Mouse (Mus musculus) myocyte (in vitro differentiated cells): Measurements from ENCODE around the gene Fgf2.

Experiments
- CEBPB ChIP-seq: IDR thresholded peaks from 2 replicates; pipeline ENCODE4 v1.6.1; 2011; ENCODE audit warnings: mild to moderate bottlenecking, moderate library complexity; ENCODE audit not compliant: poor library complexity, insufficient read depth, severe bottlenecking
- MAX ChIP-seq: IDR thresholded peaks from one replicate; pipeline ENCODE4 v1.6.1; 2011; ENCODE audit warnings: low read depth, mild to moderate bottlenecking, control low read depth
- MYOD1 ChIP-seq, 3 experiments: IDR thresholded peaks; one replicate each; pipeline ENCODE4 v1.6.1; 2011; ENCODE audit warnings: control low read depth in 2 of 3, low read depth in 2 of 3, mild to moderate bottlenecking in 2 of 3, moderate library complexity in 1 of 3; ENCODE audit not compliant: insufficient read length in 2 of 3, control insufficient read depth in 1 of 3
- REST ChIP-seq: IDR thresholded peaks from one replicate; pipeline ENCODE4 v1.6.1; 2011; ENCODE audit warnings: mild to moderate bottlenecking, control low read depth, moderate library complexity; ENCODE audit not compliant: insufficient read depth, insufficient read length
- TCF12 ChIP-seq: IDR thresholded peaks from one replicate; pipeline ENCODE4 v1.6.1; 2011; ENCODE audit warnings: mild to moderate bottlenecking, control low read depth; ENCODE audit not compliant: poor library complexity, insufficient read depth, severe bottlenecking

GRCm38 (mm10) chr3:37365976-37366375 is 17.8 kb downstream of the Fgf2 start:
- no peak for TF ChIP-seq MYOD1 (IDR thresholded peaks at IDR 0.05; ENCODE audit: control insufficient read depth in 1 of 3, insufficient read length in 2 of 3, low read depth in 2 of 3)
- TF ChIP-seq CEBPB, result no peak
- TF ChIP-seq MAX, result no peak
- no peak for TF ChIP-seq REST
- no peak for TF ChIP-seq TCF12
